Mouse (Mus musculus): ENCODE results near the gene Orai3. TPM values are rescaled to one million over a fixed set of nuclear protein-coding genes. Genes with fewer than 3 reads are reported as not detected.
A peak's percentile ranks its signal among the peaks of the same experiment; 100 is the strongest.
"Not testable (repeated sequence)": the region's sequence is repeated elsewhere in the genome, so short reads cannot be mapped to it uniquely, and the experiment has no call there.

Orai3 gene
- total RNA-seq, 2 experiments from 2014 or later: 14.7 to 14.8 TPM

GRCm38 (mm10) chr7:127765756-127766155, 3.9 kb upstream of the Orai3 start:
- DNase-seq: no peak

GRCm38 (mm10) chr7:127766851-127767609, 2.6 kb upstream of the Orai3 start:
- no peak for DNase-seq

GRCm38 (mm10) chr7:127767671-127768345, 1.8 kb upstream of the Orai3 start:
- DNase-seq: no peak

GRCm38 (mm10) chr7:127768346-127768996, 1.1 kb upstream of the Orai3 start:
- peak; percentile 22 for DNase-seq

GRCm38 (mm10) chr7:127768997-127769593, 520 bp upstream of the Orai3 start:
- DNase-seq: peak; percentile 96

- no peak for DNase-seq
Observed at GRCm38 (mm10) chr7:127770039-127770905, 657 bp downstream of the Orai3 start.

- no peak for DNase-seq
Observed at GRCm38 (mm10) chr7:127771262-127771661, 1.6 kb downstream of the Orai3 start.

- no peak for DNase-seq
Observed at GRCm38 (mm10) chr7:127772080-127772479, 2.5 kb downstream of the Orai3 start.

GRCm38 (mm10) chr7:127772557-127772956, 2.9 kb downstream of the Orai3 start:
- no peak for DNase-seq

- peak; percentile 81 for DNase-seq
Observed at GRCm38 (mm10) chr7:127773664-127774384, 4.2 kb downstream of the Orai3 start.

- not testable (repeated sequence) for DNase-seq
Observed at GRCm38 (mm10) chr7:127775837-127776236, 6.2 kb downstream of the Orai3 start.

- peak; percentile 94 for DNase-seq
Observed at GRCm38 (mm10) chr7:127776426-127776825, 6.8 kb downstream of the Orai3 start, which contains the start of gene Setd1a. TSS of gene Setd1a (plus strand) at chr7:127776670.

- DNase-seq: peak; percentile 97
Observed at GRCm38 (mm10) chr7:127776878-127777473, 7.4 kb downstream of the Orai3 start.

GRCm38 (mm10) chr7:127777474-127778266, 8.1 kb downstream of the Orai3 start:
- DNase-seq: peak; percentile 74

GRCm38 (mm10) chr7:127778350-127778749, 8.7 kb downstream of the Orai3 start:
- DNase-seq: no peak

- DNase-seq: no peak
Observed at GRCm38 (mm10) chr7:127785308-127785707, 15.7 kb downstream of the Orai3 start, which contains the start of gene Gm49388. TSS of gene Gm49388 (plus strand) at chr7:127785608.

- no peak for DNase-seq
Observed at GRCm38 (mm10) chr7:127797076-127797845, 27.6 kb downstream of the Orai3 start.

GRCm38 (mm10) chr7:127798591-127798990, 29.0 kb downstream of the Orai3 start:
- DNase-seq: no peak

GRCm38 (mm10) chr7:127799211-127799610, 29.6 kb downstream of the Orai3 start:
- DNase-seq: no peak
